Mouse (Mus musculus) spleen, adult 12 weeks (tissue): ENCODE results near the gene Smr3a.

Experiments
- DNase-seq: peaks from one replicate; pipeline ENCODE4 v3.0.0; 2022; ENCODE audit warnings: low spot score

The Smr3a gene

GRCm38 (mm10) chr5:88002249-88002648, at the start of gene Smr3a:
Gene Smr3a, plus strand, starts transcription at chr5:88002549.
- no peak for DNase-seq

DNA sequence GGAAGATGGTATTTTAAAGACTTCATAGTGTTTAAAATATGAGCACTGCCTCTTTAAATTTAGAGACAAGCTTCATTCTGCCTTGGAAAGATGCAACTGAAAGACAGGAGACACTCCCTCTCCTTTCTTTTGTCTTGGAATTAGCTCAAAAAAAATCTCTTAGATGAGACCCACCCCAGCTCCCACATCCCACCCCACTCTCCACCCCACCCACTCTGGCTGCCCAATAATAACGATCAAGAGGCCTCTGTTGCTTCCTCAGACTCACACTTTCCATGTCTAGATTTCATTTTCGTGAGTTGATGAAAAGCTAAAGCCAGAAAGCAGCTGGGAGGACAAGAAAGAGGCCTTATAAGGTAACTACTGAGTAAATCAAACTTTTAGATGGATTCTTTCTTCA, 33.1 kb upstream of the Smr3a start, which contains the start of the genes 2310003L06Rik and Gm28434:
Gene 2310003L06Rik (plus strand): TSS at position 259 of the 400 bp plus-strand sequence.
Gene Gm28434 (plus strand): TSS at position 317 of the 400 bp plus-strand sequence.
- no peak for DNase-seq

DNA sequence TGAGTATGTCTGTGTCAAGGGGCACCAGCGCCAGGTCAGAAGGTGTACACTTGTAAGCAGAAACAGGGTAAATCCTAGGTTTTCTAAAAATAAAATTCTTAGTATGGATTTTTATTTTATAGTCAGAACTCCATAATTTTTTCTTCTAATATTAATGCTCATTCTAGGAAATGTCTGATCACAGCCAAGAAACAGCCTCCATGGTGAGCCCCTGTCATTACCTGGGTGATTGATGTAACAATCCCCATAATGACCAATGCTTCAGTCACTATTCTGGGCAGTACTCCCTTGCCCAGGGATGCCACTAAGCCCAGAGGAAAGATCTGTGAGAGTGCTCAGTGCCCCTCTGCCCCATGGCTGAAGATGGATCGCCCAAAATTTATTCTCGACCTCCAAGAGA, 23.2 kb upstream of the Smr3a start, which contains the start of gene Cabs1:
Gene Cabs1 (plus strand): TSS at position 301 of the 400 bp plus-strand sequence.
- no peak for DNase-seq

DNA sequence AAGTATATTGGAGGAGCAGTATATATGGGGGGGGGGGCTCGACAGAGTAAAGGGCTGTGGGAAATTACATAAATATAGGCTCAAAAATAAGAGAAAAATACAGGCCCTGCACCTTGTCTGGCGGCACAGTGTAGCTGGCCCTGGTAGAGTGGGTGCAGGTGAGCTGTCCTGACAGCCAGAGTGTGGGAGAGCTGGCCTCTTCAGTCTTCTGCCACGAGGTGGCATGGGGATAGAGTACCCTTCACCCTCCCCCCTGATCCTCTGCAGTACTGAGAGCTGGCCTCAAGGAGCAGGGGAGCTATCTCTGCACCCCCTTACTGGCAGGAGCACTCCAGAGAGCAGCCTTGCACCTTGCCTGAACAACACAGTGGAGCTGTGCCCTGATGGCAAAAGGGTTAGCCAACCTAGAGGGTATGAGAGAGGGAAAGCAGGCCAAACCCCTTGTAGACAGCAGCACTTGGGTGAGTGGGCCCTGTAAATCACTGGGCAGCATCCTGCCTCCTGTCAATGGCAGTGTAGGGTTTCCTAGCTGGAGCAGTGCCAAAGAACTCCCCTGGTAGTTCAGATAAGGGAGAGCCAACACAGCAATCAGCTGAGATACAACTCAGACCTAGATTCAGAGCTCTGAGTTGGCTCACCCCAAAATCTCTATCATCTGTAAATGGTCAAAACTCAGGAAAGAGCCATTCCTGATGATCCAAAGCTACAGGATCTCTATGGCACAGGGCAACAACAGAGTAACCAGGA, 19.7 kb upstream of the Smr3a start:
- no peak for DNase-seq

DNA sequence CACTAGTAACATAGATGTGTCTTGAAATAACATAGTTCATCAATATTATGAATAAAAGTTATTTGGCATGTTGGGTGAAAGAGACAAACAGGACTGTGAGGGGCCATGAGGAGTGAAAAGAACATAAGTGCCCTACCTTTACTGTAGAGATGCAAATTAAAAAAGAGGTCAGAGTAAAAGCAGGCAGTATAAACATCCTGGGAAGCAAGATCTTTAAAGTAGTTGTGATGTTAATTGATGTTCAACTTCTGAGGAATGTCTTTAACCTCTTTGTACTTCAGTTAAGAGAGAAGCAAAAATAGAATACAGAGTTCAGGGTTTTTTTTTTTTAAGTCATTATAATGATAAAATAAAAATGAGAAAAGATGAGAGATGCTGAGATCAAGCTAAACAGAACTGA, 2.9 kb downstream of the Smr3a start:
- DNase-seq = no peak
